Mouse (Mus musculus) neural tube, embryonic 13.5 days (tissue): Measurements from ENCODE around the gene Arl4c. TPM values are rescaled to one million over a fixed set of nuclear protein-coding genes. Genes with fewer than 3 reads are reported as not detected.
"Not testable (repeated sequence)": the region's sequence is repeated elsewhere in the genome, so short reads cannot be mapped to it uniquely, and the experiment has no call there.

Source experiments
- ATAC-seq: fragments of 200-750 bp; cut with Nextera tagmentation; 2 replicates; pipeline ENCODE4 v1.8.0; 2017; ENCODE audit warnings: low read depth, mild to moderate bottlenecking, moderate TSS enrichment, moderate library complexity
- H3K27ac ChIP-seq: fragments of 300-500 bp; sonication (generic); replicated peaks from 2 replicates; pipeline ENCODE4 v1.5.1; 2015; ENCODE audit warnings: moderate library complexity, mild to moderate bottlenecking, inconsistent platforms
- H3K27me3 ChIP-seq: fragments of 300-500 bp; sonication (generic); 2 replicates; pipeline ENCODE4 v1.6.1; 2015; ENCODE audit warnings: mild to moderate bottlenecking, inconsistent platforms
- H3K36me3 ChIP-seq: fragments of 300-500 bp; sonication (generic); 2 replicates; pipeline ENCODE4 v1.6.1; 2015; ENCODE audit warnings: mild to moderate bottlenecking, inconsistent platforms
- H3K4me1 ChIP-seq: fragments of 300-500 bp; sonication (generic); replicated peaks from 2 replicates; pipeline ENCODE4 v1.6.1; 2015; ENCODE audit warnings: inconsistent platforms
- H3K4me2 ChIP-seq: fragments of 300-500 bp; sonication (generic); 2 replicates; pipeline ENCODE4 v1.6.1; 2015; ENCODE audit warnings: inconsistent platforms, mild to moderate bottlenecking, moderate library complexity
- H3K4me3 ChIP-seq: fragments of 300-500 bp; sonication (generic); 2 replicates; pipeline ENCODE4 v1.5.1; 2015; ENCODE audit warnings: mild to moderate bottlenecking, inconsistent platforms
- H3K9ac ChIP-seq: fragments of 300-500 bp; sonication (generic); 2 replicates; pipeline ENCODE4 v1.6.1; 2015; ENCODE audit warnings: moderate library complexity, mild to moderate bottlenecking, inconsistent platforms
- H3K9me3 ChIP-seq: fragments of 300-500 bp; sonication (generic); 2 replicates; pipeline ENCODE4 v1.6.1; 2016; ENCODE audit warnings: inconsistent platforms
- WGBS: fragments of 180-500 bp; shearing (Covaris S2); methylation state at CpG from one replicate; pipeline ENCODE4 v1.1.7; 2015; 5-methylcytosine and 5-hydroxymethylcytosine counted together
- polyA plus RNA-seq: library from polyadenylated mRNA; unstranded; fragments of >200 nt; fragmentation: Nextera tagmentation; extraction: Ambion mirVana; gene quantifications from 2 replicates; pipeline ENCODE4 v1.2.1, GENCODE M21; 2015

Arl4c gene
- polyA plus RNA-seq, 1 experiment from 2014 or later, result 39.2 TPM

- Histone ChIP-seq H3K27me3 (no peaks in the 10 kb centered on the region; the same call in 1 of the 2 replicates), H3K4me3 (no peak overlapping the region), H3K4me2 (no peak overlapping the region), H3K27ac (no peak overlapping the region), H3K9me3 (no peaks in the 10 kb centered on the region), H3K9ac (no peak overlapping the region), H3K4me1 (peaks cover 14% of the 10 kb centered on the region), H3K36me3 (no peaks in the 10 kb centered on the region)
- WGBS, result 70% methylated on average over 4 of the region's 4 CpGs
- no peak for ATAC-seq
Measured at GRCm38 (mm10) chr1:88638622-88639021, 63.4 kb downstream of the Arl4c start.

- WGBS, result 83% methylated on average over 2 of the region's 2 CpGs
- not testable (repeated sequence) for H3K9me3 ChIP-seq, H3K36me3 ChIP-seq, ATAC-seq, H3K27me3 ChIP-seq, H3K4me3 ChIP-seq, H3K27ac ChIP-seq, H3K4me1 ChIP-seq, H3K4me2 ChIP-seq, H3K9ac ChIP-seq
Measured at GRCm38 (mm10) chr1:88636579-88637161, 65.4 kb downstream of the Arl4c start.

DNA sequence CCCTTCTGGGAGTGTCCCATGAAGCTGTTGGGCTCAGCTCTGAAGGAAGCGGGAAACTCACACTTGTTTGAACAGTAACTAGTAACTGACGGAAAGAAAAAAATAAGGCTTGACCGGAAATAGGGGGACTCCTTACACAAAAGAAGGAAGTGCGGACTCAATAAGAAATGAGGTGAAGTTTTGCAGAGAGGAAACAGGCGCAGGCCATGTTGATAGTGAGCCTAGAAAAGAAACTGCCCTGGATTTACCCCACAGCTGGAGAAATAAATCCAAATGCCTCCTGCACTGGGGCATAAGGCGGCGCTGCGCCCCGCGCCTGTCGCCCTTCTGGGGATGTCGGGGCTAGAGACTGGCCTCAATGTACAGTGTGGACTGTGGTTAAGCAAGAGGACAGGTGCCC, 66.4 kb downstream of the Arl4c start:
- Histone ChIP-seq H3K9me3 (no peaks in the 10 kb centered on the region), H3K27me3 (no peaks in the 10 kb centered on the region; the same call in 1 of the 2 replicates), H3K4me1 (peaks cover 9% of the 10 kb centered on the region), H3K27ac (no peak overlapping the region), H3K4me2 (no peak overlapping the region), H3K4me3 (no peak overlapping the region), H3K9ac (no peak overlapping the region), H3K36me3 (no peaks in the 10 kb centered on the region)
- no peak for ATAC-seq
- WGBS, result 83% methylated on average over 12 of the region's 12 CpGs

GRCm38 (mm10) chr1:88632851-88633250, 69.2 kb downstream of the Arl4c start:
- Histone ChIP-seq H3K4me3 (no peak overlapping the region), H3K4me2 (no peak overlapping the region), H3K27ac (no peak overlapping the region), H3K9ac (no peak overlapping the region), H3K27me3 (no peaks in the 10 kb centered on the region), H3K36me3 (no peaks in the 10 kb centered on the region), H3K9me3 (no peaks in the 10 kb centered on the region), H3K4me1 (no peaks in the 10 kb centered on the region)
- 84% methylated on average over 6 of the region's 6 CpGs for WGBS
- ATAC-seq, result no peak

GRCm38 (mm10) chr1:88629966-88630488, 72.0 kb downstream of the Arl4c start:
- no peak overlapping the region for H3K4me2 ChIP-seq
- no peak overlapping the region for H3K4me3 ChIP-seq
- no peak for ATAC-seq
- H3K27ac ChIP-seq, result no peak overlapping the region
- no peaks in the 10 kb centered on the region for H3K36me3 ChIP-seq
- H3K4me1 ChIP-seq, result no peaks in the 10 kb centered on the region
- H3K9ac ChIP-seq, result no peak overlapping the region
- H3K9me3 ChIP-seq, result no peaks in the 10 kb centered on the region
- 20% methylated on average over 2 of the region's 2 CpGs for WGBS
- no peaks in the 10 kb centered on the region for H3K27me3 ChIP-seq

GRCm38 (mm10) chr1:88625190-88625589, 76.8 kb downstream of the Arl4c start:
- 92% methylated on average over 1 of the region's 1 CpGs for WGBS
- no peaks in the 10 kb centered on the region for H3K36me3 ChIP-seq

DNA sequence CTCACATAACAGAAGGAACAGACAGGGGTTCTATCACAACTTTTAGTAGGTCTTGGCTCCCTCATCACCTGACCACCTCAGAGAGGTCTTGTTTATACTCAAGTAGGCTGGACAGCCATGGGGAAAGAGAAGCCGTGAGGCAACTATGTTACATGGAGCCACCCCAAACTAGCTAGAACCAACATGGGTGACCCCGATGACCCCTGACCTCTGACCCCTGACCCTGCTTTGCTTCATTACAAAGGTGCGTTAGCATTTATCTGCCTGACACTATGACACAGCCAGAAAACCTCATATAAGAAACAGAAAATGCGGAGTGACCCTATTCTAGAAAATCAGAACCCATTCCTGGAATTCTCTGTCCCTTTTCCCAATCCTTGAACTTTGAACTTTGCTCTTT, 77.6 kb downstream of the Arl4c start:
- H3K4me3 ChIP-seq, result no peak overlapping the region
- H3K27ac ChIP-seq, result no peak overlapping the region
- H3K36me3 ChIP-seq, result no peaks in the 10 kb centered on the region
- no peaks in the 10 kb centered on the region for H3K27me3 ChIP-seq
- no peaks in the 10 kb centered on the region for H3K9me3 ChIP-seq
- peaks cover 14% of the 10 kb centered on the region for H3K4me1 ChIP-seq
- WGBS, result 90% methylated on average over 4 of the region's 4 CpGs
- H3K9ac ChIP-seq, result no peak overlapping the region
- no peak overlapping the region for H3K4me2 ChIP-seq
- no peak for ATAC-seq

More at GRCm38 (mm10) chr1:88625190-88625589, 76.8 kb downstream of the Arl4c start:
- Histone ChIP-seq H3K9me3 (no peaks in the 10 kb centered on the region), H3K4me3 (no peak overlapping the region), H3K27ac (no peak overlapping the region), H3K27me3 (no peaks in the 10 kb centered on the region), H3K4me2 (no peak overlapping the region), H3K4me1 (peaks cover 14% of the 10 kb centered on the region), H3K9ac (no peak overlapping the region)
- no peak for ATAC-seq

GRCm38 (mm10) chr1:88623541-88624115, 78.4 kb downstream of the Arl4c start:
- Histone ChIP-seq H3K27ac (no peak overlapping the region), H3K9me3 (no peaks in the 10 kb centered on the region), H3K4me3 (no peak overlapping the region), H3K4me2 (no peak overlapping the region), H3K36me3 (no peaks in the 10 kb centered on the region), H3K27me3 (no peaks in the 10 kb centered on the region), H3K9ac (no peak overlapping the region), H3K4me1 (peaks cover 14% of the 10 kb centered on the region)
- 50% methylated on average over 8 of the region's 8 CpGs for WGBS
- ATAC-seq, result no peak

Other genes starting within 250 kb of the Arl4c start
- gene Glrp1, start 192.2 kb downstream of the Arl4c start, polyA plus RNA-seq, result not detected in 2 replicates